ENCODE assay signal across 8 mouse cellular contexts in the genomic region with DNA sequence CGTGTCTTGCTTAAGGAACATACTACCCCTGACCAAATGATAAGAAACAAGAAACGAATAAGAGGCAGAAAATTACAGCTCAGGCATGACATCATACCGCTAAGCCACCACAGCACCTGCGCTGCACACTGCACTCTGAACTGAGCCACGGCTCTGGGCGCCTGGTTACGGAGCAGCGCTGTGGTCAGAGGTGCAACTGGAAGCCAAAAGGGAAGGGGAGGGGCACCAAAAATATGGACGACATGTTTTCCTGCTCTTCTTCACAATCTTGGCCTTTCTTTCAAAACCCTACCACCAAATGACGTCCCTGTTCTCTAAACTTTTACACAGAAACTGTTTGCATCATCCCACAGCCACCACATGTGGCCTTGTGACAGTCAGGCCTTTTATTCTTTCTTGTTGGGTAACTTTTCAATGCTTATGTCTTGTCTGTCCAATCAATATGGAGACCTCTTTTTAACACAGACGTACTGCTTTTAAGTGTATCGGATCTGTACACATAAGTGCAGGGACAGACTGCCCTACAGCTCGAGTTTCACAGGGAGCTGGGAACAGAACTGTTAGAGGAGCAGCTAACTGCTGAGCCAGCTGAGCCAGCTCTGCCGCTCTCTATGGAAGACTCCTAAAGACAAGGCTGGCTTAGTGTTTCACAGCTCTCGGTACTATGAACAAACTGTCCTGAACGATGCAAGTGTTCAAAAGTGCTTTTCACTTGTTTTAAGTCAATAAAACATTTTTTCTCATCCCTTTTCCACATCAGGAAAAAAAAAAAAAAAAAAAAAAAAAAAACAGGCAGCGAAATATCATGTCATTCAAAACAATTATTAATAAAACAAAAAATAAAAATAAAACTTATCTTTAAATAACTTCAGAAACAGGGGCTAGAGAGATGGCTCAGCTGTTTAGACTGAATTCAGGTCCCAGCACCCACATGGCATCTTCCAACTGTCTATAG. TPM values are rescaled to one million over a fixed set of nuclear protein-coding genes. Genes with fewer than 3 reads are reported as not detected.
DNase-seq lines count a peak whose midpoint lies in the region; ATAC-seq and TF ChIP-seq lines count a peak whose summit lies in the region.

No protein-coding gene starts in this region.

- H3K4me1 ChIP-seq in kidney, embryonic 16.5 days (ENCODE audit: insufficient read depth, low read length): peaks cover 63% of the 10 kb centered on the region
- peaks cover 82% of the 10 kb centered on the region for H3K4me1 ChIP-seq in bone marrow macrophage, adult 2 months (ENCODE audit: control insufficient read depth, insufficient read depth, low read length)
- peaks cover 25% of the 10 kb centered on the region for H3K4me1 ChIP-seq in liver, embryonic 16.5 days (ENCODE audit: control insufficient read depth, low read depth, low read length)
- peaks cover 43% of the 10 kb centered on the region for H3K4me1 ChIP-seq in thymus, adult 2 months (replicated peaks; ENCODE audit: control insufficient read depth, insufficient read depth, low read length)
- peaks cover 10% of the 10 kb centered on the region; the same call in 1 of the 2 replicates for H3K4me1 ChIP-seq in forebrain, embryonic 12.5 days

- 64% methylated on average over 17 of the region's 17 CpGs for WGBS in kidney, embryonic 16.5 days
- 31% methylated on average over 17 of the region's 17 CpGs for WGBS in liver, embryonic 16.5 days (ENCODE audit: insufficient replicate concordance)
- 32% methylated on average over 17 of the region's 17 CpGs for WGBS in thymus, adult 2 months
- 83% methylated on average over 17 of the region's 17 CpGs for WGBS in forebrain, embryonic 12.5 days

- H3K4me3 ChIP-seq in kidney, embryonic 16.5 days (ENCODE audit: low read length): no peak overlapping the region
- peak overlapping the region; percentile 22 for H3K4me3 ChIP-seq in bone marrow macrophage, adult 2 months (ENCODE audit: insufficient read depth, low read length)
- H3K4me3 ChIP-seq in liver, embryonic 16.5 days (ENCODE audit: low read depth, low read length): no peak overlapping the region
- no peak overlapping the region for H3K4me3 ChIP-seq in thymus, adult 2 months (ENCODE audit: control insufficient read depth, insufficient read depth, low read length)
- no peak overlapping the region for H3K4me3 ChIP-seq in forebrain, embryonic 12.5 days (replicated peaks)

- no peaks in the 10 kb centered on the region for H3K9me3 ChIP-seq in kidney, embryonic 16.5 days (ENCODE audit: low read length)
- no peaks in the 10 kb centered on the region for H3K9me3 ChIP-seq in liver, embryonic 16.5 days (replicated peaks; ENCODE audit: control insufficient read depth, low read length)
- H3K9me3 ChIP-seq in forebrain, embryonic 12.5 days: no peaks in the 10 kb centered on the region

- H3K4me2 ChIP-seq in kidney, embryonic 16.5 days (replicated peaks; ENCODE audit: low read depth, low read length): no peak overlapping the region
- peak overlapping the region; percentile 7; the same call in 1 of the 2 replicates for H3K4me2 ChIP-seq in liver, embryonic 16.5 days (ENCODE audit: low read depth, low read length)
- H3K4me2 ChIP-seq in forebrain, embryonic 12.5 days: no peak overlapping the region

- no peak for TF ChIP-seq POLR2A in bone marrow macrophage, adult 2 months (IDR thresholded peaks at IDR 0.05; ENCODE audit: borderline replicate concordance, low read depth, low read length)
- no peak for TF ChIP-seq POLR2A in thymus, adult 2 months (IDR thresholded peaks at IDR 0.05; ENCODE audit: control insufficient read depth, extremely low read depth, insufficient read depth, low read length, poor library complexity)

- TF ChIP-seq CTCF in bone marrow macrophage, adult 2 months (IDR thresholded peaks at IDR 0.05; ENCODE audit: low read depth, low read length): no peak
- no peak for TF ChIP-seq CTCF in thymus, adult 2 months (IDR thresholded peaks at IDR 0.05; ENCODE audit: borderline replicate concordance, control insufficient read depth, extremely low read depth, insufficient read depth, low read length, poor library complexity)

- H3K9ac ChIP-seq in kidney, embryonic 16.5 days (replicated peaks; ENCODE audit: low read length): no peak overlapping the region
- H3K9ac ChIP-seq in liver, embryonic 16.5 days (ENCODE audit: low read depth, low read length): no peak overlapping the region
- no peak overlapping the region for H3K9ac ChIP-seq in forebrain, embryonic 12.5 days

- peak overlapping the region; percentile 32 for H3K27ac ChIP-seq in kidney, embryonic 16.5 days (ENCODE audit: low read length)
- H3K27ac ChIP-seq in bone marrow macrophage, adult 2 months (ENCODE audit: insufficient read depth, low read depth, low read length): peak overlapping the region; percentile 83
- H3K27ac ChIP-seq in liver, embryonic 16.5 days (ENCODE audit: low read length): 0 out of 2 replicates have a peak overlapping the region, but pooled peaks have one; percentile 26
- H3K27ac ChIP-seq in thymus, adult 2 months (ENCODE audit: control insufficient read depth, insufficient read depth, low read length): peak overlapping the region; percentile 61
- H3K27ac ChIP-seq in forebrain, embryonic 12.5 days: no peak overlapping the region

- no peaks in the 10 kb centered on the region for H3K36me3 ChIP-seq in kidney, embryonic 16.5 days (ENCODE audit: insufficient read depth, low read length)
- H3K36me3 ChIP-seq in liver, embryonic 16.5 days (ENCODE audit: control insufficient read depth, insufficient read depth): no peaks in the 10 kb centered on the region
- H3K36me3 ChIP-seq in thymus, adult 2 months (ENCODE audit: control insufficient read depth, insufficient read depth, low read length): no peaks in the 10 kb centered on the region
- no peaks in the 10 kb centered on the region for H3K36me3 ChIP-seq in forebrain, embryonic 12.5 days (replicated peaks)

- ATAC-seq in kidney, embryonic 16.5 days (ENCODE audit: low FRiP score, low TSS enrichment): no peak
- ATAC-seq in liver, embryonic 16.5 days (ENCODE audit: low read depth): peak; percentile 59
- no peak for ATAC-seq in forebrain, embryonic 12.5 days (ENCODE audit: low FRiP score)

- no peak for DNase-seq in kidney, adult 11 months
- DNase-seq in thymus, adult 2 months: peak; percentile 54
- DNase-seq in cerebellum, adult 11 months: no peak
- no peak for DNase-seq in urinary bladder, postnatal 10 days (ENCODE audit: low spot score)

- no peaks in the 10 kb centered on the region for H3K27me3 ChIP-seq in kidney, embryonic 16.5 days (ENCODE audit: insufficient read depth, low read length)
- no peaks in the 10 kb centered on the region for H3K27me3 ChIP-seq in liver, embryonic 16.5 days (ENCODE audit: control insufficient read depth, insufficient read depth, low read depth, low read length)
- H3K27me3 ChIP-seq in thymus, adult 2 months (ENCODE audit: control insufficient read depth, insufficient read depth, low read length): no peaks in the 10 kb centered on the region
- H3K27me3 ChIP-seq in forebrain, embryonic 12.5 days: no peaks in the 10 kb centered on the region

RNA-seq across cellular contexts. Expression of gene Iqgap1, which starts 43.3 kb away (rescaled TPM):
- 97.7 and 101 TPM in 2 replicates for polyA plus RNA-seq in kidney, embryonic 16.5 days (2015; fragmentation: Nextera tagmentation; extraction: Ambion mirVana)
- 243 and 284 TPM in 2 replicates for polyA plus RNA-seq in bone marrow macrophage, adult 2 months (2012; ENCODE audit: insufficient read depth, insufficient read length, missing spikeins)
- polyA plus RNA-seq in liver, embryonic 16.5 days (2015; fragmentation: Nextera tagmentation; extraction: Ambion mirVana): 15.8 and 15.9 TPM in 2 replicates
- polyA plus RNA-seq in thymus, adult 2 months (2012; rRNA removed): 112 and 119 TPM in 2 replicates
- 30.8 and 31.6 TPM in 2 replicates for polyA plus RNA-seq in forebrain, embryonic 12.5 days (2016; fragmentation: Nextera tagmentation; extraction: Ambion mirVana)
